Mouse (Mus musculus): ENCODE results near the gene Pmm1. TPM values are rescaled to one million over a fixed set of nuclear protein-coding genes. Genes with fewer than 3 reads are reported as not detected.
A peak's percentile ranks its signal among the peaks of the same experiment; 100 is the strongest.

Gene Pmm1
- total and polyA plus RNA-seq, 2 experiments from 2014 or later = 142 to 164 TPM

GRCm38 (mm10) chr15:81920546-81921217, 40.0 kb downstream of the Pmm1 start:
- peak overlapping the region; percentile 74 for H3K27ac ChIP-seq
- H3K4me1 ChIP-seq (ENCODE audit: insufficient read depth, low read length) = peaks cover 15% of the 10 kb centered on the region
- 45% methylated on average over 10 of the region's 10 CpGs for WGBS
- H3K9me3 ChIP-seq (ENCODE audit: low read length) = no peaks in the 10 kb centered on the region
- no peak overlapping the region for H3K4me2 ChIP-seq (ENCODE audit: low read depth, low read length)
- H3K9ac ChIP-seq (replicated peaks; ENCODE audit: low read length) = no peak overlapping the region
- ATAC-seq (peak; percentile 66), DNase-seq (ENCODE audit: low spot score) (peak; percentile 70)
- H3K27me3 ChIP-seq (ENCODE audit: insufficient read depth, low read length) = no peaks in the 10 kb centered on the region
- no peak for TF ChIP-seq CTCF (IDR thresholded peaks at IDR 0.05; ENCODE audit: low read depth)
- H3K36me3 ChIP-seq (ENCODE audit: insufficient read depth, low read length) = peaks cover 13% of the 10 kb centered on the region
- H3K4me3 ChIP-seq (ENCODE audit: low read length) = no peak overlapping the region

- no peak overlapping the region for H3K27ac ChIP-seq
- TF ChIP-seq CTCF (IDR thresholded peaks at IDR 0.05; ENCODE audit: low read depth) = no peak
- no peak overlapping the region for H3K4me3 ChIP-seq (ENCODE audit: low read length)
- no peak overlapping the region for H3K4me2 ChIP-seq (ENCODE audit: low read depth, low read length)
- H3K9ac ChIP-seq (replicated peaks; ENCODE audit: low read length) = no peak overlapping the region
- peaks cover 29% of the 10 kb centered on the region for H3K36me3 ChIP-seq (ENCODE audit: insufficient read depth, low read length)
- DNase-seq (ENCODE audit: low spot score) (no peak), ATAC-seq (no peak)
- H3K9me3 ChIP-seq (ENCODE audit: low read length) = no peaks in the 10 kb centered on the region
- H3K4me1 ChIP-seq (ENCODE audit: insufficient read depth, low read length) = 0 out of 2 replicates have a peak, but pooled peaks cover 6% of the 10 kb centered on the region
- no peaks in the 10 kb centered on the region for H3K27me3 ChIP-seq (ENCODE audit: insufficient read depth, low read length)
- WGBS = 78% methylated on average over 5 of the region's 5 CpGs
These were observed 41.7 kb downstream of the Pmm1 start for GRCm38 (mm10) chr15:81919062-81919461.

- H3K27ac ChIP-seq = no peak overlapping the region
- peaks cover 41% of the 10 kb centered on the region for H3K36me3 ChIP-seq (ENCODE audit: insufficient read depth, low read length)
- H3K9me3 ChIP-seq (ENCODE audit: low read length) = no peaks in the 10 kb centered on the region
- TF ChIP-seq CTCF (IDR thresholded peaks at IDR 0.05; ENCODE audit: low read depth) = peak; percentile 83
- no peaks in the 10 kb centered on the region for H3K27me3 ChIP-seq (ENCODE audit: insufficient read depth, low read length)
- H3K4me2 ChIP-seq (ENCODE audit: low read depth, low read length) = no peak overlapping the region
- DNase-seq (ENCODE audit: low spot score) (peak; percentile 66), ATAC-seq (no peak)
- H3K4me1 ChIP-seq (ENCODE audit: insufficient read depth, low read length) = 0 out of 2 replicates have a peak, but pooled peaks cover 3% of the 10 kb centered on the region
- WGBS = 57% methylated on average over 6 of the region's 6 CpGs
- H3K4me3 ChIP-seq (ENCODE audit: low read length) = no peak overlapping the region
- H3K9ac ChIP-seq (replicated peaks; ENCODE audit: low read length) = no peak overlapping the region
These were observed 42.9 kb downstream of the Pmm1 start for GRCm38 (mm10) chr15:81917621-81918463.

GRCm38 (mm10) chr15:81917201-81917600, 43.5 kb downstream of the Pmm1 start:
- Histone ChIP-seq H3K4me3 (ENCODE audit: low read length) (no peak overlapping the region), H3K4me2 (ENCODE audit: low read depth, low read length) (no peak overlapping the region), H3K36me3 (ENCODE audit: insufficient read depth, low read length) (peaks cover 47% of the 10 kb centered on the region), H3K9me3 (ENCODE audit: low read length) (no peaks in the 10 kb centered on the region), H3K27ac (no peak overlapping the region), H3K4me1 (ENCODE audit: insufficient read depth, low read length) (0 out of 2 replicates have a peak, but pooled peaks cover 3% of the 10 kb centered on the region), H3K9ac (replicated peaks; ENCODE audit: low read length) (no peak overlapping the region), H3K27me3 (ENCODE audit: insufficient read depth, low read length) (no peaks in the 10 kb centered on the region)
- WGBS = 88% methylated on average over 12 of the region's 12 CpGs
- ATAC-seq (no peak), DNase-seq (ENCODE audit: low spot score) (no peak)
- no peak for TF ChIP-seq CTCF (IDR thresholded peaks at IDR 0.05; ENCODE audit: low read depth)

GRCm38 (mm10) chr15:81915663-81916062, 45.1 kb downstream of the Pmm1 start:
- no peak for TF ChIP-seq CTCF (IDR thresholded peaks at IDR 0.05; ENCODE audit: low read depth)
- H3K36me3 ChIP-seq (ENCODE audit: insufficient read depth, low read length) = peaks cover 62% of the 10 kb centered on the region
- 85% methylated on average over 5 of the region's 5 CpGs for WGBS

GRCm38 (mm10) chr15:81914668-81915067, 46.1 kb downstream of the Pmm1 start:
- H3K27me3 ChIP-seq (ENCODE audit: insufficient read depth, low read length) = no peaks in the 10 kb centered on the region
- DNase-seq (ENCODE audit: low spot score) (no peak), ATAC-seq (no peak)
- H3K27ac ChIP-seq = no peak overlapping the region
- H3K9me3 ChIP-seq (ENCODE audit: low read length) = no peaks in the 10 kb centered on the region
- no peak overlapping the region for H3K9ac ChIP-seq (replicated peaks; ENCODE audit: low read length)
- no peak for TF ChIP-seq CTCF (IDR thresholded peaks at IDR 0.05; ENCODE audit: low read depth)
- peaks cover 70% of the 10 kb centered on the region for H3K36me3 ChIP-seq (ENCODE audit: insufficient read depth, low read length)
- no peak overlapping the region for H3K4me2 ChIP-seq (ENCODE audit: low read depth, low read length)
- 87% methylated on average over 5 of the region's 5 CpGs for WGBS
- 0 out of 2 replicates have a peak, but pooled peaks cover 3% of the 10 kb centered on the region for H3K4me1 ChIP-seq (ENCODE audit: insufficient read depth, low read length)
- no peak overlapping the region for H3K4me3 ChIP-seq (ENCODE audit: low read length)

More at GRCm38 (mm10) chr15:81915663-81916062, 45.1 kb downstream of the Pmm1 start:
- H3K4me1 ChIP-seq (ENCODE audit: insufficient read depth, low read length) = 0 out of 2 replicates have a peak, but pooled peaks cover 3% of the 10 kb centered on the region
- no peak overlapping the region for H3K4me3 ChIP-seq (ENCODE audit: low read length)
- H3K9ac ChIP-seq (replicated peaks; ENCODE audit: low read length) = no peak overlapping the region
- no peak for ATAC-seq
- H3K9me3 ChIP-seq (ENCODE audit: low read length) = no peaks in the 10 kb centered on the region
- H3K4me2 ChIP-seq (ENCODE audit: low read depth, low read length) = no peak overlapping the region
- H3K27me3 ChIP-seq (ENCODE audit: insufficient read depth, low read length) = no peaks in the 10 kb centered on the region
- H3K27ac ChIP-seq = no peak overlapping the region
- no peak for DNase-seq (ENCODE audit: low spot score)
